Mouse (Mus musculus) kidney, postnatal 0 days (tissue): ENCODE measurements around the gene Tbc1d16. TPM values are rescaled to one million over a fixed set of nuclear protein-coding genes. Genes with fewer than 3 reads are reported as not detected.
A peak's percentile ranks its signal among the peaks of the same experiment; 100 is the strongest.

Experiments used
- ATAC-seq: fragments of 200-750 bp; cut with Nextera tagmentation; replicated peaks from 2 replicates; pipeline ENCODE4 v1.8.0; 2017; ENCODE audit warnings: low read depth, moderate number of reproducible peaks, moderate TSS enrichment, moderate library complexity; ENCODE audit not compliant: low FRiP score
- DNase-seq: peaks from one replicate; pipeline ENCODE4 v3.0.0-alpha.2; 2016; ENCODE audit warnings: low spot score
- H3K27ac ChIP-seq: fragments of 300-500 bp; sonication (generic); 2 replicates; pipeline ENCODE4 v1.5.1; 2014; ENCODE audit warnings: mild to moderate bottlenecking
- H3K27me3 ChIP-seq: fragments of 300-500 bp; sonication (generic); 2 replicates; pipeline ENCODE4 v1.6.1; 2014; ENCODE audit warnings: low read length, mixed read lengths; ENCODE audit not compliant: insufficient read depth
- H3K36me3 ChIP-seq: fragments of 300-500 bp; sonication (generic); 2 replicates; pipeline ENCODE4 v1.6.1; 2014; ENCODE audit warnings: low read length, mixed read lengths; ENCODE audit not compliant: insufficient read depth
- H3K4me1 ChIP-seq: fragments of 300-500 bp; sonication (generic); replicated peaks from 2 replicates; pipeline ENCODE4 v1.6.1; 2014; ENCODE audit warnings: antibody characterized with exemption, low read length, mixed read lengths; ENCODE audit not compliant: insufficient read depth
- H3K4me2 ChIP-seq: fragments of 300-500 bp; sonication (generic); 2 replicates; pipeline ENCODE4 v1.6.1; 2014; ENCODE audit warnings: mild to moderate bottlenecking, low read length, moderate library complexity, mixed read lengths
- H3K4me3 ChIP-seq: fragments of 300-500 bp; sonication (generic); replicated peaks from 2 replicates; pipeline ENCODE4 v1.5.1; 2014; ENCODE audit warnings: low read depth, low read length
- H3K9ac ChIP-seq: fragments of 300-500 bp; sonication (generic); 2 replicates; pipeline ENCODE4 v1.6.1; 2014; ENCODE audit warnings: low read depth, low read length
- H3K9me3 ChIP-seq: fragments of 300-500 bp; sonication (generic); replicated peaks from 2 replicates; pipeline ENCODE4 v1.6.1; 2016; ENCODE audit warnings: low read length, inconsistent platforms, mixed read lengths
- CTCF ChIP-seq: IDR thresholded peaks from 2 replicates; pipeline ENCODE4 v1.5.1; 2016; ENCODE audit warnings: antibody characterized with exemption, low read depth, mild to moderate bottlenecking, moderate library complexity
- WGBS: fragments of 180-500 bp; shearing (Covaris S2); extraction: QIAGEN DNeasy Blood & Tissue Kit; methylation state at CpG from one replicate; pipeline ENCODE4 v1.1.7; 2014; 5-methylcytosine and 5-hydroxymethylcytosine counted together
- polyA plus RNA-seq: library from polyadenylated mRNA; unstranded; fragments of >200 nt; fragmentation: Nextera tagmentation; extraction: Ambion mirVana; gene quantifications from 2 replicates; pipeline ENCODE4 v1.2.1, GENCODE M21; 2015

Tbc1d16 gene
- polyA plus RNA-seq, 1 experiment from 2014 or later: 9.2 TPM

GRCm38 (mm10) chr11:119210321-119211100 is 17.8 kb downstream of the Tbc1d16 start:
- no peak for DNase-seq
- ATAC-seq: no peak
- Histone ChIP-seq H3K4me2 (no peak overlapping the region), H3K4me3 (no peak overlapping the region), H3K9ac (no peak overlapping the region), H3K9me3 (no peaks in the 10 kb centered on the region), H3K27me3 (no peaks in the 10 kb centered on the region), H3K4me1 (peaks cover 17% of the 10 kb centered on the region), H3K27ac (no peak overlapping the region), H3K36me3 (peaks cover 14% of the 10 kb centered on the region)
- WGBS: 82% methylated on average over 32 of the region's 32 CpGs
- TF ChIP-seq CTCF: no peak

- Histone ChIP-seq H3K4me1 (0 out of 2 replicates have a peak, but pooled peaks cover 9% of the 10 kb centered on the region), H3K4me3 (no peak overlapping the region), H3K36me3 (peaks cover 14% of the 10 kb centered on the region), H3K4me2 (no peak overlapping the region), H3K9ac (no peak overlapping the region), H3K27me3 (no peaks in the 10 kb centered on the region), H3K27ac (no peak overlapping the region), H3K9me3 (no peaks in the 10 kb centered on the region)
- ATAC-seq: no peak
- peak; percentile 40 for DNase-seq
- 69% methylated on average over 10 of the region's 10 CpGs for WGBS
- no peak for TF ChIP-seq CTCF
Observed at GRCm38 (mm10) chr11:119209371-119210025, 18.8 kb downstream of the Tbc1d16 start.

- whole genome bisulfite sequencing: 95% methylated on average over 20 of the region's 20 CpGs
- peaks cover 14% of the 10 kb centered on the region for H3K36me3 ChIP-seq
- no peak overlapping the region for H3K27ac ChIP-seq
- H3K27me3 ChIP-seq: no peaks in the 10 kb centered on the region
- H3K9me3 ChIP-seq: no peaks in the 10 kb centered on the region
- no peak overlapping the region for H3K4me3 ChIP-seq
- H3K4me1 ChIP-seq: 0 out of 2 replicates have a peak, but pooled peaks cover 5% of the 10 kb centered on the region
- no peak overlapping the region for H3K9ac ChIP-seq
- no peak overlapping the region for H3K4me2 ChIP-seq
- ATAC-seq (no peak), DNase-seq (no peak)
- TF ChIP-seq CTCF: no peak
Observed at GRCm38 (mm10) chr11:119208870-119209370, 19.4 kb downstream of the Tbc1d16 start.

GRCm38 (mm10) chr11:119207986-119208385 is 20.3 kb downstream of the Tbc1d16 start:
- 87% methylated on average over 6 of the region's 6 CpGs for whole genome bisulfite sequencing
- no peak overlapping the region for H3K4me3 ChIP-seq
- no peak overlapping the region for H3K27ac ChIP-seq
- 0 out of 2 replicates have a peak, but pooled peaks cover 1% of the 10 kb centered on the region for H3K4me1 ChIP-seq
- no peak overlapping the region for H3K9ac ChIP-seq
- DNase-seq (no peak), ATAC-seq (no peak)
- no peaks in the 10 kb centered on the region for H3K9me3 ChIP-seq
- TF ChIP-seq CTCF: no peak
- peaks cover 14% of the 10 kb centered on the region for H3K36me3 ChIP-seq
- H3K27me3 ChIP-seq: no peaks in the 10 kb centered on the region
- H3K4me2 ChIP-seq: no peak overlapping the region

- Histone ChIP-seq H3K27me3 (no peaks in the 10 kb centered on the region), H3K27ac (no peak overlapping the region), H3K4me3 (no peak overlapping the region), H3K9me3 (no peaks in the 10 kb centered on the region), H3K4me1 (no peaks in the 10 kb centered on the region), H3K4me2 (no peak overlapping the region), H3K36me3 (peaks cover 14% of the 10 kb centered on the region), H3K9ac (no peak overlapping the region)
- ATAC-seq (no peak), DNase-seq (peak; percentile 86)
- TF ChIP-seq CTCF: peak; percentile 93
- WGBS: 35% methylated on average over 5 of the region's 5 CpGs
Observed at GRCm38 (mm10) chr11:119206562-119206961, 21.7 kb downstream of the Tbc1d16 start.

- H3K36me3 ChIP-seq: peaks cover 14% of the 10 kb centered on the region
- H3K27ac ChIP-seq: no peak overlapping the region
- no peak overlapping the region for H3K4me2 ChIP-seq
- no peak overlapping the region for H3K4me3 ChIP-seq
- no peaks in the 10 kb centered on the region for H3K4me1 ChIP-seq
- H3K27me3 ChIP-seq: no peaks in the 10 kb centered on the region
- 88% methylated on average over 10 of the region's 10 CpGs for WGBS
- H3K9me3 ChIP-seq: no peaks in the 10 kb centered on the region
- TF ChIP-seq CTCF: no peak
- no peak overlapping the region for H3K9ac ChIP-seq
- DNase-seq (no peak), ATAC-seq (no peak)
Observed at GRCm38 (mm10) chr11:119205738-119206137, 22.6 kb downstream of the Tbc1d16 start.
